Mouse (Mus musculus) testis, postnatal 10 days (tissue): ENCODE measurements around the gene Vmn1r75.

ENCODE experiments used
- DNase-seq: peaks from one replicate; pipeline ENCODE4 v3.0.0; 2021; ENCODE audit warnings: low spot score

Vmn1r75 gene

DNA sequence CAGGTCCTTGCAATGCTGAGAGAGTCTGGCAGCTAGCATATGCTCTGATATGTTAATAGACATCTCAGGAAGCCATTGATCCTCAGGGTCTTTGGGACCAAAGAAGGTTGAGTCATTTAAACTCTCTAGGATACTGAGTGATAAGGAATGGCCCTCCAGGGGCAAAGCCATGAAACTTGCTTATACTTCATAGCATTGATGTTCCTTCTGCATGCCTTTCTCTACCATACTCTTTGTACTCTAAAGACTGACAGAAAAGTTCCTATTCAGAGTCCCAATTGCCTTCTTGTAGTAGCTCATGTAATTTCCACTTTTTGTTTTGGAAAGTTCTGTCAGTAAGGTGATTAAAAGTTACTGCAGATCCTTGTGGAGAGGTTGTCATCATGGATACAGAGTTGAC is at the start of gene Vmn1r75:
Gene Vmn1r75 (plus strand): TSS at position 301 of the 400 bp plus-strand sequence.
- no peak for DNase-seq

DNA sequence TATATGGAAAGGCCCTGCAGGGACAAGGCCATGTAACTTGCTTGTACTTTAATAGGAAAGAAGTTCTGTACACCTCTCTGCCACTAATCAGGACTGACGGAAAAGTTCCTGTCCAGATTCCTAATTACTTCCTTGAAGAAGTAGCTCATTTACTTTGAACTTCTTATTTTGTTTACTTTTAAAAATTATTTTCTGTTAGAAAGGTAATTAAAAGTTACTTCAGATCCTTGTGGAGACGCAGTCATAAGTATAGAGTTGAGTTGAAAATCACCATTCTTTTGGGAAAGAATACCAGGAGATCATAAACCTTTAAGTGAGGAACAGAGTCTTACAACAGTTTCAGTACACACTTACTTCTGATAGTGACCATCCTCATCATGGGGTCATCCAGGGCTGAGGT is 40.8 kb upstream of the Vmn1r75 start, which contains the start of gene Vmn1r74:
Gene Vmn1r74 (plus strand): TSS at position 301 of the 400 bp plus-strand sequence.
- no peak for DNase-seq
